25 mouse cellular contexts compared by ENCODE assay signal in genomic region chr7:51851890-51852507, GRCm38 (mm10).
"Had no signal": no experiment of that assay in that cellular context is flagged by ENCODE, and none has a peak within 500 bp of the region (broad histone marks: within the 10 kb centered on the region; RNA-seq: fewer than 3 reads in every experiment).

No protein-coding gene starts in this region.

- H3K27me3 ChIP-seq: heart, embryonic 12.5 days; hindbrain, embryonic 12.5 days; intestine, embryonic 15.5 days; limb, embryonic 12.5 days; liver, embryonic 13.5 days had no signal

- H3K9me3 ChIP-seq: heart, embryonic 10.5 days; heart, embryonic 12.5 days; hindbrain, embryonic 10.5 days; hindbrain, embryonic 12.5 days; intestine, embryonic 15.5 days; limb, embryonic 12.5 days; liver, embryonic 13.5 days had no signal

- H3K4me2 ChIP-seq: heart, embryonic 12.5 days; hindbrain, embryonic 12.5 days; hindbrain, embryonic 14.5 days; intestine, embryonic 15.5 days; limb, embryonic 12.5 days; liver, embryonic 13.5 days had no signal

- H3K36me3 ChIP-seq: heart, embryonic 10.5 days; heart, embryonic 12.5 days; hindbrain, embryonic 12.5 days; intestine, embryonic 15.5 days had no signal

- H3K27ac ChIP-seq: gastrocnemius, adult 2 months; heart, embryonic 10.5 days; hindbrain, embryonic 10.5 days; hindbrain, embryonic 12.5 days; hindbrain, embryonic 14.5 days; intestine, embryonic 15.5 days; limb, embryonic 12.5 days; liver, embryonic 13.5 days had no signal

- DNase-seq: gastrocnemius, adult 2 months; gastrocnemius, postnatal 10 days; gastrocnemius, postnatal 25 days; heart, adult 18-20 months; heart, postnatal 10 days; heart, postnatal 4 days; kidney, adult 18-20 months; kidney, adult 8-10 months; kidney, postnatal 10 days; kidney, postnatal 25 days; kidney, postnatal 4 days; layer of hippocampus, adult 9-11 months; layer of hippocampus, postnatal 36 days; left cerebral cortex, postnatal 4 days; liver, embryonic 13.5 days had no signal

- H3K9ac ChIP-seq: heart, embryonic 12.5 days; hindbrain, embryonic 12.5 days; hindbrain, embryonic 14.5 days; intestine, embryonic 15.5 days; limb, embryonic 12.5 days; liver, embryonic 13.5 days had no signal

- H3K4me1 ChIP-seq: heart, embryonic 10.5 days; heart, embryonic 12.5 days; hindbrain, embryonic 10.5 days; hindbrain, embryonic 12.5 days; intestine, embryonic 15.5 days; limb, embryonic 12.5 days had no signal

- H3K4me3 ChIP-seq: gastrocnemius, adult 2 months; heart, embryonic 10.5 days; heart, embryonic 12.5 days; hindbrain, embryonic 10.5 days; hindbrain, embryonic 12.5 days; intestine, embryonic 15.5 days; limb, embryonic 12.5 days; liver, embryonic 13.5 days had no signal

- ATAC-seq: hindbrain, embryonic 16.5 days; inflammation-experienced regulatory T-cells, adult 6 months; intestine, embryonic 15.5 days; intestine, postnatal 0 days had no signal
